Mouse (Mus musculus) kidney, adult 11 months (tissue): ENCODE results near the gene Prom2.

Experiments
- DNase-seq: peaks from one replicate; pipeline ENCODE4 v3.0.0; 2022

The Prom2 gene

DNA sequence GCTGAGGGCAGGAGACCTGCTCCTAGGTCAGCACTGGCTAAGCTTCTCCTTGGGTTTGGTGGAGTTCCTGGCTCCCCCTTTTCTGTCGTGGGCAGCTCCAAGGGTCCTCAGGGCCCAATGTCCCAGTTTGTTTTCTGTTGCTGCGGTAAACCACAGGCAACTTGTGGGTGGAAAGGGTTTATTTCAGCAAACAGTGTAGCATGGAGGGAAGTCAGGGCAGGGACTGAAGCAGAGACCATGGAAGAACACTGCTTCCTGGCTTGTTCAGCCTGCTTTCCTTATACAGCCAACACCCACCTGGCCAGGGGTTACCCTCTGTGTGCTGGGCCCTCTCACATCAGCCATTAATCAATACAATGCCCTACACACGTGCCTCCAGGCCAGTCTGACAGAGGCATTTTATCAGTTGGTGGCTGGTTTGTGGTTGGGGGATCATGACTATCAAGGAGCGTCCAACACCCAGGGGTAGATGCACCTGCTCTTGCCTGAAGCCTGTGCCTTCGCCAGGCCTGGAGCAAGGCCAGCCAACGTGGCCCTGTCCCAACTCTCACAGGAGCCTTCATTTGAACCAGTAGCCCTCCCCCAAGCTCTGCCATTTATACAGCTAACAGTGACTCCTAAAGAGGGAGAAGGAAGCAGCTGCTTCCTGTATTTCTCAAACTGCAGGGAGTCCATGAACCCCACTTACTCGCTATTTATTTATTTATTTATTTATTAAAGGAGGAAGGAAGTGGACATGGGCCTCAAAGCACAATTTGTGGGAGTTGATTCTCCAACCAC is 17.1 kb downstream of the Prom2 start:
- no peak for DNase-seq

DNA sequence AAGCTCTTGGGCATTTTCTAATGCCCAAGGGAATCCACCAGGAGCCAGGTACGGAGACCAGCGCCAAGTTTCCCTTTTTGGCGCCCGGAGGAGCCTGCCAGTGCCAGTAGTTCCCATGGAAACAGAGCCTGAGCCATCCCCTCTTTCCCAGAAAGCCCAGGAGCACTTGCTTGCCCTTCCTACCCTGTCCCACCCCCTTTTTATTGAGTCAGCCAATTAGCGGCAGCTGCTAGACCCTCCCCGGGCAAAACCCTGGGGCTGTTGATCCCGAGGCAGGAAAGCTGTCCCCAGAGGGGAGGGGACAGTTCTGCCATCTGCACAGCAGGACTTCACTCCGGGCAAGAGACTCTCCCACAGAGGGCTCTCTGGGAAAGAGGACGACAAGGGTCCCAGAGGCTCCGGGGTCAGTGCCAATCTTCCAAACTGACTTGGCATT is 19.2 kb downstream of the Prom2 start, which contains the start of gene Kcnip3:
Gene Kcnip3 (minus strand): TSS at position 89 of the 436 bp plus-strand sequence.
- no peak for DNase-seq

DNA sequence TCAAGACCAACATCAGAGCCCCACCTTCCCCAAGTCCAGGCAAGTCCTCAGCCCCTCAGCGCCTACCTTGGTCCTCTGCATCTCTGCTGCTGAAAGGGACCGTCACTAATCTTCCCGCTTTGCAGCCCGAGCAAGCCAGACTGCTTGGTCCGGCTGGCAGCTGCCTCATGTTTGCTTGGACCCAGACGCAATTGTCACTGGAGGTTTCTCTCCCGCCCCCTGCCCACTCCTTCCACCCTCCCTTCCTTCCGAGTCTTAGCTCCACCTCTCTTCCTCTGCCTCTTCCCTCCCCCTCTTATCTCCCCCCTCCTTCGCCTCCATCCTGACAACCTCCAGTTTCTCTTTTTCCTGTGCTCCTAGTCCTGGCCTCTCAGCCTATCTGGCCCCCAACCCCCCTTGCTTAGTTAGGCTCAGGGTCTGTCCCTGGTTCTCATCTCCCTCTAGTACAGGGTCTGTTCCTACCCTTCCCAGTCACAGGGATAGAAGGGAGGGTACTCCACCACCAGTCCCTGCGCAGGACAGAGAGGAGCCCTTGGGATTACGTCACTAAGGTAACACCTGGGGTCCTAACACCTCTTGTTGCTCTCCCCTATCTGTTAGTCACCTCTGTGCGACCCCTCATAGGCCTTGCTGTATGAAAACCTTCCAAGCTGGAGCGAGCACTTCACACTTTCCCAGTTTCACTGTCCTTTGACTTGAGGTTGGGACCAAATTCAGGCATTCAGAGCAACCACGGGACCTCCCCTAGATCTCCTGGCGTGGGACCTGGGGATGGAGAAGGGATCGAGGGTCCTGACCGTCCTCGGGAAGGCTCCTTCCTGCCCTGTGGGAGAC is 19.9 kb downstream of the Prom2 start:
- no peak for DNase-seq

DNA sequence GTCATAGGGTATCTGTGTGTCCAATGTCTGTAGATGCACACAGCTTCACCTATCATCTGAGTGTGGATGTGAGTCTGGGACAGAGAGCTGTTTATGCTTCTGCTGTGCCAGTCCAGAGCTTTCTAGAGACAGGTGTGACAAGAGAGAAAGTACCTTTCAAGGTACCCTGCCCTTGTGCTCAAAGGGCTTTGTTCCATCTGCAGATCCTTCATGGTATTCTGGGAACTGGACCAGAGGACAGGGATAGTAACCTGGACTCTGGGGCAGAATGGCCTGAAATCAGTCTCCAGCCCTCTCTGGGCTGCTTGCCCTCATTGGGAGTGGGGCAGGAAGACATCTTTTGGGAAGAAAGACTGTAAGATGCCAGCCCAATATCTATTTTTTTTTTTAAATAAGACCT is 21.1 kb downstream of the Prom2 start:
- no peak for DNase-seq

DNA sequence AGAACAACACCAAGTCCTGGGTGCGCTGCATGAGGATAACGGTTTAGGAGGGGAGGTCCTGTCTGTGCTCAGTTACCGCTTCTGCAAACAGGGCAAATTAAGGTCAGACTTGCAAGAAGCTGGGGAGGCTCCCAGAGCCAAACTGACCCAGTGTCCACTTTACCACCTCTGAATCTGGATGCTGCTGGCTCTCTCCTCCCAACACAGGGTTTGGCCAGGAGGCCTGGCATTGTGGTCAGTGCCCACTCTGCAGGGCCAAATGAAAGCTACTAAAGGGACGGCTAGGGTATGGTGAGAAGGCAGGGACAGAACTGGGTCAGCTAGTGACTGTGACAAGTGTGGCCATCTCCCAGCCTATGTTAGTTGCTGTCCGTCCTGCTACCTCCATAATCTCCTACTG is 22.0 kb downstream of the Prom2 start:
- DNase-seq, result no peak

DNA sequence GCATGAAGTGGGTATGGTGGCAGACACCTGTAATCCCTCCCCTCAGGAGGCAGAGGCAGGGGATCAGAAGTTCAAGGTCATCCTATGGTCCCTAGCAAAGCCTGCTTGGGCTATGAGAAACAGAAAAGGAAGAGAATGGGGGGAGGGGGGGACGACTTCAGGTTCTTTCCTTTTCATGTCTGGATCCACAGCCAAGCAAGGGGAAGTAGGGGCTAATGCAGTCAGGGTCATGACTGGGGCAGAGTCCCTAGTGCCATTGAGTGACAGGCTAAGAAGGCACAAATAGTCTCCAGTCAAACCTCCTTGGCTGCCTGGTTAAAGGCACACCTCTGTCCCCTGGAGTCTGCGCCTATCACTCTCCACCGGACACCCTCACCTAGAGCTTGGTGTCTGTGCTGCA is 22.4 kb downstream of the Prom2 start:
- no peak for DNase-seq

GRCm38 (mm10) chr2:127518273-127518672 is 23.0 kb downstream of the Prom2 start:
- DNase-seq, result no peak

DNA sequence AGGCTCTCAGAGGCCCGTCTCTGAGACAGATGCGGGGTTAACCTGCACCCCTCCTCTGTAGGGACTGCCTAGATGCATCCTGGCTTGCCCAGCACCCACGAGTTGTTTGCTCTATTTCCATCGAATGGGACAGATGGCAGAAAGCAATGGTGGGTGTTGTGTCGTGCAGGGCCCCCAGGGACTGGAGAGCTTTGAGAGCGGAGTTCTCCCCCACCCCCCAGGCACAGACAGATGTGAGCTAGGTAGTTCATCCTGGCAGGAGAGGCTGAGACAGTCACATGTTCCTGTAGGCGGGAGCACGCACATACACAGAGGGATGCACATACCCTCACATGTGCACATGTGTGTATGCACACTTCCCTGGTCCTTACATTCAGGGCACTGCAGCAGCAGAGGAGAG is 24.2 kb downstream of the Prom2 start:
- DNase-seq, result no peak

DNA sequence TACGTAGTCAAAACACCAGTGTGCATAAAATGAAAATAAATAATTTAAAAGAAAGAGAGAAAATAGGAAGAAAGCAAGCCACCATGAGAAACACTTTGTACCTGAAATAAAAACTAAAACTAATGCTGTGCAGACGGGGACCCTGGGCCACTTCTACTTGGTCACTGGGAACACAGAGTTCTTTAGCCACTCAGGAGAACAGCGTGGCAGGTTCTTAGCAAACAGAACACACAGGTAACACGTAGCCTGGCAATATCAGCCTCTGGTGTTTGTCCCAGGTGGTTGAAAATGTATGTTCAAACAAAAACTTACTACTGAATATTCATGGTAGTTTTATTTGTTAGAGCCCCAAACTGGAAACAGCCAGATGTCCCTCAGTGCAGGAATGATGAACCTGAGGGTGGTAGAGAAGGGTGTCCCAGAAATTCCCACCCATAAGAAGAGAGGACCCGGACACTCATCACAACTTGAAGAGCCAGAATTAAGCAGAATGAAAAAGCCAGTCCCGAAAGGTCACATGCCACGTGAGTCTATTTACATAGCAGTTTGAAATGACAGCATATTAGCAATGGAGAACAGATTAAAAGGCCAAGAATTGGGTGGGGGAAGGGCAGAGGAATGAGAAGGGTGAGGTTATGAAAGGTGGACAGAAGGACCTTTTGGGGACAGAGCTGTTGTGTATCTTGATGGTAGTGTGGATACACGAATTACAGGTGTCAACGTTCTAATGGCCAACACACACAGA is 26.7 kb downstream of the Prom2 start:
- DNase-seq, result no peak

GRCm38 (mm10) chr2:127513244-127513643 is 28.0 kb downstream of the Prom2 start:
- DNase-seq, result no peak

DNA sequence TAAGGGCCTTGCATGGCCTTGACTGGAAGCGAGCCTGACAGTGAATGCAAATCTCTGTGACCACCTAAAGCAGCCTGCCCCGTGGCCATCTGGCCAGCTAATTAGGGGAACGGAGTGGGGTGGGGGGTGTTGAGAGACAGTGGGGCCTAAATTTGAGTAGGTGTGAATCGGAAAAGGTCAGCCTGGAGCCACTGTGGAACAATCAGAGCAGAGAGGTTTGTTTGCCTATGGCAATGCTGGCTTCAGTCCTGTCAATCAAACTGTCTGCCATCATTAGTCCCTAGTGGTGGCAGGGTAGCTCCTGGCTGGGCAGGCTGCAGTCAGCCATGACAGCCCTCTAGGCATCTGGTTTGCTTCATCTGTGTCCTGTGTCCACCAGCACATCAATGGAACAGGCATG is 29.8 kb downstream of the Prom2 start:
- DNase-seq, result no peak

GRCm38 (mm10) chr2:127507967-127508660 is 33.2 kb downstream of the Prom2 start:
- peak; percentile 14 for DNase-seq

GRCm38 (mm10) chr2:127507077-127507774 is 34.0 kb downstream of the Prom2 start:
- peak; percentile 64 for DNase-seq

GRCm38 (mm10) chr2:127506131-127506632 is 35.1 kb downstream of the Prom2 start:
- no peak for DNase-seq

GRCm38 (mm10) chr2:127505196-127505595 is 36.1 kb downstream of the Prom2 start:
- no peak for DNase-seq

DNA sequence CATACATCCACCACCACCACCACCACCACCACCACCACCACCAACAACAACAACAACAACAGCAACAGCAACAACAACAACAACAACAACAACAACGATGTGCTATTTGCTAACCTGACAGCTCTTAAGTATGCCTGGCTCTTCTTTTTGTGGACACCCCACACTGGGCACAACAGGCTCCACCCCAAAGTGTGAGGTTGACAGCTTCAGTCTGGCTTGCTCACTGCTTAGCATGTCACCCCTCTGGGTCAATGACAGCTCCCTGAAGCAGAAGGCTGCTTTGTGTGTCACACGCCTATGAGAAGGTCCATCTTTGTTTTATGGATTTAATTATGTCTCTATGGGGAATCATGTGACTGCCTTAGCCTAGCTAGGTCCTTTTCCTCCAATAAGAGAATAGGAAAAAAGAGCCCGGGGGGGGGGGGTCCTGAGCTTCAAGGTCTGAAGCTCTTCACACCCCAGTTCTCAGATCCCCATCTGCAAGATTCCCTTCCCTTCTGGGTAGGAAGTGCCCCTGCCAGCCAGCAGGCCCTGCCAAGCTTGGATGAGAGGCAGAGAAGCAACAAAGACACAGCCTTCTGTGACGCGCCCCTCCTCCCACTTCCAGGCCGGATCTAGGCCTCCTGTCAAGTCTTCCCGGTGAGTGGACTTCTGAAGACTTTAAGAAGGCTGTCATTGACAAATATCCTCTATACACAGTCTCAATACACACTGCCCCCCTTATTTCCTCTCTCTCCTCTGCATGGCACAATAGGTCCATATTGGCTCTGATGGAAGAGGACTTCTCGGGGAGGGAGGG is 37.3 kb downstream of the Prom2 start:
- DNase-seq, result no peak

DNA sequence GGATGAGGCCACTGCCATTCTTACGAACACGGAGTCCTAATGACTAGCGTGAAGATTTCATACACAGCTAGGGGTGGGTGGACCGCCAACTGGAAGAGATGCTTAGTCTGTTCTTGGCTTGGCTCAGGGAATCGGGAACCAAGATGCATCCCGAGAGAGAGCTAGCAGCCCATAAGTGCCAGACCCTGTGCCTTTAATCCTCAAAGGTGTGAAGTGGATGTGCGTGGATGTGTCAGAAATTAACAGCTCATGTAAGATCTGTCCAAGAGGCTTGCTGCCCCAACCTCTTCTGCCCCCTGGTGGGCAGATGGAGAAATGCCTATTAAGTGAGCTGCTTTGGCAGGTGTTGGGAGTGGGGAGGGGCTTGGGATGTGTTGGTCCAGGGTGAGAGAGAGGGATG is 40.2 kb downstream of the Prom2 start:
- DNase-seq, result peak; percentile 43

DNA sequence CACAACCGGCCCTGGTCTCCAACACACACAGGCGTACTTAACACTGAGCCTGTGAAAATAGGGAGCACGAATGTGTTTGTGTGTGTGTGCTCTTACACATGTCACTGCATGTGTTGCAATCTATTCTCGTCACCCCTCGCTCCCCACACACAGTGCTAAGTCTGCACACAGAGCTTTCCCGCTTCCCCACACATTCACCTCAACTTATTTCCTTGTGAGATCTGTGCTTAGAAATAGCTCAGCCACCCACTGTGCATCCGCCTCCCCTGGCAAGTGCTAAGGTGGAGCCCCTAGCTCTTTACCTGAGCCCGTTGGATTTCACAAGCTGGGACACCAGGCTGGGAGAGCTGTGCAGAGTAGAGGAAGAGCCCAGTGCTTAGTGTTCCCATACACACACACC is 42.5 kb downstream of the Prom2 start:
- no peak for DNase-seq

DNA sequence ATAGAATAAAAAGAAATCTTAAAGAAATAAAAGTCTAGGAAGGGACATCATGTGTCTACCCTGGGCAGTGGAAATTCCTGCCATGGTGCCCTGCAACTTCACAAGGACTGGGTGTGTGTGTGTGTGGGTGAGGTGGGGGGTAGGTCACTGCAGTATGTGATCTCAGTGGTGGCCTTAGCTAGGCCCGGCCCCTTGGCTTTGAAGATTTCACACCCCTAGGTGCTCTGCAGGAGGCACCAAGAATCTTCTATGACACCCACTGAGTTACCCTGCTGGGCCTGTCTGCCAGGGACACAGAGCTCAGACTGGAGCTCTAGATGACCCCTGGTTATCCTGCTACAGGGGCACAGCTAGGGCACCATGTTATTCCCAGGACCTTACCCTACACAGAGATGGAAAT is 44.9 kb downstream of the Prom2 start:
- DNase-seq, result no peak

DNA sequence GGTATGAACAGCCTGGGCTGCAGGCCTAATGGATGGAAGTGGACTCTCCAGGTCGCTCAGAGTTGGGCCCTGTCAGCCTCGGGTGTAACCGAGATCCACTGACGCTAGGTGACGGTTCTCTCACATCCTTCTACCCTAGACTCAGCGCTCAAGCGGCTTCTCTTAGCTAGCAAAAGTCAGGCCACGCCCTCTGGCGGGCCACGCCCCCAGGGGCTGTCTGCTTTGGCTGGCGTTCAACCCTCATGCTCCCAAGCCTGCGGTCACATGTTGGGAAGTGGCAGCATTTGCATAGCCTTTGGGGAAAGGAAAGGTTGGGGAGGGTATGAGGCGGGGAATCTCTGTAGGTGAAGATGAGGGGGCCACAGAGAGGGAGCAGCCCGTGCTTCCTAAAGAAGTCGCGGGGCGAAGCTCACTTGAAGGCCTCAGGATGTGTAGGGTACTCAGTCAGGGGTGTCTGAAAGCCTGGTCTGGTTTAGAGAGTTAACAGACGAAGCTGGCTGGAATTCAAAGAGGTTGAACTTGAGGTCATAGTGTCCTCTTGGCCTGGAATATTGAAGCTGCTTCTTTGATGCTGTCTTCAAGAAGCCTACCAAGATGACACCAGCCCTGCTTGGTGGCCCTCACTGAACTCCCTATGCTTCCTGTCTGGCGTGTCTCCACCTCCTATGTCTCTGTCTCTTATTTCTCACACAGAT is 56.6 kb downstream of the Prom2 start:
- DNase-seq, result peak; percentile 78
